Comparison of ENCODE assay signal across 8 mouse cellular contexts in genomic region chr8:95697128-95697527, GRCm38 (mm10). TPM values are rescaled to one million over a fixed set of nuclear protein-coding genes. Genes with fewer than 3 reads are reported as not detected.
DNase-seq lines count a peak whose midpoint lies in the region; ATAC-seq lines count a peak whose summit lies in the region.

No protein-coding gene starts in this region.

- H3K4me3 ChIP-seq in forebrain, embryonic 16.5 days (replicated peaks; ENCODE audit: low read length), result peak overlapping the region; percentile 14; the same call in 1 of the 2 replicates

- no peaks in the 10 kb centered on the region for H3K9me3 ChIP-seq in forebrain, embryonic 16.5 days (ENCODE audit: control insufficient read depth, low read length)

- under 1% methylated on average over 11 of the region's 11 CpGs for WGBS in forebrain, embryonic 16.5 days

- ATAC-seq in forebrain, embryonic 16.5 days, result peak; percentile 73

- peak overlapping the region; percentile 34; the same call in 1 of the 2 replicates for H3K9ac ChIP-seq in forebrain, embryonic 16.5 days (replicated peaks; ENCODE audit: low read depth, low read length)

- peak; percentile 95 for DNase-seq in ES-CJ7 (ENCODE audit: low read depth, low spot score)
- peak; percentile 70 for DNase-seq in cerebellum, adult 11-12 months
- DNase-seq in heart, postnatal 4 days, result peak; percentile 94
- peak; percentile 86 for DNase-seq in layer of hippocampus, adult 9-10 months (ENCODE audit: low spot score)
- DNase-seq in lung, postnatal 14 days, result peak; percentile 89
- peak; percentile 98 for DNase-seq in retina, embryonic 14.5 days (ENCODE audit: low spot score)
- peak; percentile 91 for DNase-seq in thymus, postnatal 4 days

- H3K36me3 ChIP-seq in forebrain, embryonic 16.5 days (ENCODE audit: control insufficient read depth, insufficient read depth), result no peaks in the 10 kb centered on the region

- no peaks in the 10 kb centered on the region; the same call in 1 of the 2 replicates for H3K27me3 ChIP-seq in forebrain, embryonic 16.5 days (replicated peaks; ENCODE audit: control insufficient read depth, insufficient read depth, low read length)

- no peak overlapping the region for H3K27ac ChIP-seq in forebrain, embryonic 16.5 days (ENCODE audit: low read length)

- peak overlapping the region; percentile 33 for H3K4me2 ChIP-seq in forebrain, embryonic 16.5 days (ENCODE audit: low read length)

- peaks cover 31% of the 10 kb centered on the region for H3K4me1 ChIP-seq in forebrain, embryonic 16.5 days (replicated peaks; ENCODE audit: control insufficient read depth, insufficient read depth, low read length)

RNA-seq across cellular contexts. Expression of gene Setd6, which starts 18.6 kb away (rescaled TPM):
- 28.1 and 31.2 TPM in 2 replicates for polyA plus RNA-seq in forebrain, embryonic 16.5 days (2015; fragmentation: Nextera tagmentation; extraction: Ambion mirVana)
- total RNA-seq in heart, postnatal 4 days (2021), result 10 to 100 TPM; 13.9 to 14.7 TPM

RNA-seq across cellular contexts. Expression of gene Ndrg4, which starts 20.3 kb away (rescaled TPM):
- 221 and 296 TPM in 2 replicates for polyA plus RNA-seq in forebrain, embryonic 16.5 days (2015; fragmentation: Nextera tagmentation; extraction: Ambion mirVana)
- total RNA-seq in heart, postnatal 4 days (2021), result 100 to 1,000 TPM; 324 to 340 TPM
